Mouse (Mus musculus) common myeloid progenitor, adult 5-6 weeks (primary cell): ENCODE measurements at regions not wholly inside any gene's neighbourhood (a gene's known extent, or its start where the extent isn't known, plus 50 kb on each side); places are given as distances from the start of the nearest gene placed in this dataset.

ENCODE experiments used
- ATAC-seq: replicated peaks from 2 replicates; pipeline ENCODE4 v1.8.0; 2016; ENCODE audit warnings: low read depth, mild to moderate bottlenecking, moderate TSS enrichment, inconsistent platforms; ENCODE audit not compliant: poor library complexity, severe bottlenecking

GRCm38 (mm10) chr1:35708176-35708788 is 359.9 kb upstream of the Hs6st1 start:
- ATAC-seq: no peak

GRCm38 (mm10) chr1:35709214-35709613 is 359.0 kb upstream of the Hs6st1 start:
- ATAC-seq: no peak

GRCm38 (mm10) chr1:35713961-35714360 is 354.2 kb upstream of the Hs6st1 start:
- ATAC-seq: no peak

- no peak for ATAC-seq
Observed at GRCm38 (mm10) chr1:35715931-35716330, 352.3 kb upstream of the Hs6st1 start.

- ATAC-seq: no peak
Observed at GRCm38 (mm10) chr1:35717166-35717565, 351.0 kb upstream of the Hs6st1 start.

- no peak for ATAC-seq
Observed at GRCm38 (mm10) chr1:35717659-35718058, 350.5 kb upstream of the Hs6st1 start.

- no peak for ATAC-seq
Observed at GRCm38 (mm10) chr1:35720063-35720462, 348.1 kb upstream of the Hs6st1 start.

GRCm38 (mm10) chr1:35724366-35724900 is 343.8 kb upstream of the Hs6st1 start:
- ATAC-seq: no peak

GRCm38 (mm10) chr1:35726596-35726995 is 341.6 kb upstream of the Hs6st1 start:
- ATAC-seq: peak; percentile 85; the same call in 1 of the 2 replicates

GRCm38 (mm10) chr1:35727310-35727990 is 340.8 kb upstream of the Hs6st1 start:
- no peak for ATAC-seq

- no peak for ATAC-seq
Observed at GRCm38 (mm10) chr1:35729785-35730295, 338.4 kb upstream of the Hs6st1 start.

- no peak for ATAC-seq
Observed at GRCm38 (mm10) chr1:35730309-35730708, 337.9 kb upstream of the Hs6st1 start.

GRCm38 (mm10) chr1:35736247-35736646 is 332.0 kb upstream of the Hs6st1 start:
- no peak for ATAC-seq

- ATAC-seq: no peak
Observed at GRCm38 (mm10) chr1:35749603-35750002, 318.6 kb upstream of the Hs6st1 start.

GRCm38 (mm10) chr1:35750092-35750521 is 318.1 kb upstream of the Hs6st1 start:
- no peak for ATAC-seq

GRCm38 (mm10) chr1:35752636-35753035 is 315.6 kb upstream of the Hs6st1 start:
- no peak for ATAC-seq

- ATAC-seq: no peak
Observed at GRCm38 (mm10) chr1:35754170-35754569, 314.0 kb upstream of the Hs6st1 start.

GRCm38 (mm10) chr1:35759010-35759409 is 309.2 kb upstream of the Hs6st1 start:
- no peak for ATAC-seq

GRCm38 (mm10) chr1:35759600-35759999 is 308.6 kb upstream of the Hs6st1 start:
- no peak for ATAC-seq

- no peak for ATAC-seq
Observed at GRCm38 (mm10) chr1:35763051-35763450, 305.1 kb upstream of the Hs6st1 start.

GRCm38 (mm10) chr1:35763456-35763855 is 304.7 kb upstream of the Hs6st1 start:
- no peak for ATAC-seq
